Comparison of ENCODE assay signal across 19 mouse cellular contexts in the genomic region with DNA sequence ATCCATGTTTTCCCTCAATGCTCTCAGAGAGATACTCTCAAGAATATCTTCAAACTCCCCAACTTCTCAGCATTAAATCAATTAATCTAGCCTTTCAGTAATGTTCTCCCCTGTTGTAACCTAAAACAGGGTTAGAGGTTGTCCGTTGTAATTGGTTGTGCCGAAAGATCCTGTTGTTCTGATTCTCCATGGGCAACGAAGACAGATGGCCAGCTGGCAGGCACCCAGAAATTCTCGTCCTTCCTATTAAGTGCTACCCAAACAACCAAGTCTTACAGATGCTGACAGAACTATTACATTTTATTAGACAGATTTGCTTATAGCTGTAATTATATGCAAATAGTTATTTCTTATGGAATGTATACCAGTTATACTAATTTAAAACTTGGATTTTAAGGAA.
DNase-seq lines count a peak whose midpoint lies in the region; ATAC-seq lines count a peak whose summit lies in the region.
"Had no signal": no experiment of that assay in that cellular context is flagged by ENCODE, and none has a peak within 500 bp of the region (broad histone marks: within the 10 kb centered on the region; RNA-seq: fewer than 3 reads in every experiment).

No protein-coding gene starts in this region.

- H3K27ac ChIP-seq in forebrain, embryonic 14.5 days (ENCODE audit: low read depth, low read length) = no peak overlapping the region
- H3K27ac ChIP-seq in forebrain, embryonic 10.5 days = no peak overlapping the region
- H3K27ac ChIP-seq in kidney, embryonic 14.5 days (ENCODE audit: low read depth, low read length) = no peak overlapping the region
- no peak overlapping the region for H3K27ac ChIP-seq in midbrain, embryonic 14.5 days (replicated peaks; ENCODE audit: low read depth, low read length)
- H3K27ac ChIP-seq in midbrain, embryonic 15.5 days = no peak overlapping the region
- H3K27ac ChIP-seq: embryonic facial prominence, embryonic 12.5 days; stomach, postnatal 0 days had no signal

- H3K27me3 ChIP-seq in forebrain, embryonic 14.5 days (replicated peaks; ENCODE audit: control insufficient read depth, insufficient read depth, low read length) = no peaks in the 10 kb centered on the region
- no peaks in the 10 kb centered on the region for H3K27me3 ChIP-seq in forebrain, embryonic 10.5 days (ENCODE audit: poor library complexity, severe bottlenecking)
- H3K27me3 ChIP-seq in kidney, embryonic 14.5 days (ENCODE audit: control insufficient read depth, insufficient read depth, low read length) = no peaks in the 10 kb centered on the region
- no peaks in the 10 kb centered on the region for H3K27me3 ChIP-seq in midbrain, embryonic 14.5 days (ENCODE audit: control insufficient read depth, insufficient read depth, low read length)
- no peaks in the 10 kb centered on the region for H3K27me3 ChIP-seq in midbrain, embryonic 15.5 days (replicated peaks)
- H3K27me3 ChIP-seq: embryonic facial prominence, embryonic 12.5 days; heart, embryonic 12.5 days; Patski had no signal

- no peak overlapping the region for H3K4me2 ChIP-seq in forebrain, embryonic 14.5 days (ENCODE audit: low read length)
- no peak overlapping the region for H3K4me2 ChIP-seq in kidney, embryonic 14.5 days (replicated peaks; ENCODE audit: low read depth, low read length)
- no peak overlapping the region for H3K4me2 ChIP-seq in midbrain, embryonic 14.5 days (ENCODE audit: low read length)
- no peak overlapping the region for H3K4me2 ChIP-seq in midbrain, embryonic 15.5 days
- H3K4me2 ChIP-seq: embryonic facial prominence, embryonic 12.5 days; heart, embryonic 12.5 days; midbrain, embryonic 11.5 days had no signal

- H3K36me3 ChIP-seq in forebrain, embryonic 14.5 days (ENCODE audit: control insufficient read depth, insufficient read depth, low read length) = no peaks in the 10 kb centered on the region
- no peaks in the 10 kb centered on the region for H3K36me3 ChIP-seq in forebrain, embryonic 10.5 days (replicated peaks)
- no peaks in the 10 kb centered on the region for H3K36me3 ChIP-seq in kidney, embryonic 14.5 days (ENCODE audit: control insufficient read depth, insufficient read depth, low read length)
- no peaks in the 10 kb centered on the region for H3K36me3 ChIP-seq in midbrain, embryonic 14.5 days (ENCODE audit: control insufficient read depth, insufficient read depth, low read length)
- no peaks in the 10 kb centered on the region for H3K36me3 ChIP-seq in midbrain, embryonic 15.5 days (replicated peaks)
- H3K36me3 ChIP-seq: embryonic facial prominence, embryonic 12.5 days; heart, embryonic 12.5 days had no signal

- H3K4me1 ChIP-seq in forebrain, embryonic 14.5 days (ENCODE audit: control insufficient read depth, insufficient read depth, low read length) = peaks cover 10% of the 10 kb centered on the region; the same call in 1 of the 2 replicates
- peaks cover 8% of the 10 kb centered on the region for H3K4me1 ChIP-seq in forebrain, embryonic 10.5 days
- no peaks in the 10 kb centered on the region for H3K4me1 ChIP-seq in kidney, embryonic 14.5 days (ENCODE audit: control insufficient read depth, insufficient read depth, low read length)
- peaks cover 11% of the 10 kb centered on the region for H3K4me1 ChIP-seq in midbrain, embryonic 14.5 days (ENCODE audit: control insufficient read depth, insufficient read depth, low read length)
- H3K4me1 ChIP-seq in midbrain, embryonic 15.5 days = peaks cover 6% of the 10 kb centered on the region
- H3K4me1 ChIP-seq: embryonic facial prominence, embryonic 12.5 days; heart, embryonic 12.5 days had no signal

- 26% methylated on average over 4 of the region's 4 CpGs for WGBS in forebrain, embryonic 14.5 days
- 89% methylated on average over 4 of the region's 4 CpGs for WGBS in forebrain, embryonic 10.5 days
- 61% methylated on average over 4 of the region's 4 CpGs for WGBS in kidney, embryonic 14.5 days
- WGBS in midbrain, embryonic 14.5 days = 39% methylated on average over 4 of the region's 4 CpGs
- WGBS in midbrain, embryonic 15.5 days = 34% methylated on average over 4 of the region's 4 CpGs

- 0 out of 2 replicates have a peak, but pooled peaks have one; percentile 21 for ATAC-seq in forebrain, embryonic 14.5 days
- ATAC-seq in kidney, embryonic 14.5 days (ENCODE audit: low FRiP score, low TSS enrichment) = no peak
- ATAC-seq in midbrain, embryonic 14.5 days (ENCODE audit: low FRiP score, low TSS enrichment) = no peak
- ATAC-seq in midbrain, embryonic 15.5 days (replicated peaks) = no peak
- ATAC-seq: liver, postnatal 0 days; Patski had no signal

- H3K4me3 ChIP-seq in forebrain, embryonic 14.5 days (ENCODE audit: low read depth, low read length) = no peak overlapping the region
- no peak overlapping the region for H3K4me3 ChIP-seq in forebrain, embryonic 10.5 days
- H3K4me3 ChIP-seq in kidney, embryonic 14.5 days (ENCODE audit: low read length) = no peak overlapping the region
- no peak overlapping the region for H3K4me3 ChIP-seq in midbrain, embryonic 14.5 days (replicated peaks; ENCODE audit: low read depth, low read length)
- H3K4me3 ChIP-seq in midbrain, embryonic 15.5 days = no peak overlapping the region
- H3K4me3 ChIP-seq: embryonic facial prominence, embryonic 12.5 days; heart, embryonic 12.5 days; myocyte had no signal

- H3K9me3 ChIP-seq in forebrain, embryonic 14.5 days (replicated peaks; ENCODE audit: control insufficient read depth, low read length) = no peaks in the 10 kb centered on the region
- H3K9me3 ChIP-seq in forebrain, embryonic 10.5 days = no peaks in the 10 kb centered on the region
- H3K9me3 ChIP-seq in kidney, embryonic 14.5 days (ENCODE audit: control insufficient read depth, low read length) = no peaks in the 10 kb centered on the region
- no peaks in the 10 kb centered on the region for H3K9me3 ChIP-seq in midbrain, embryonic 14.5 days (ENCODE audit: control insufficient read depth, low read length)
- H3K9me3 ChIP-seq in midbrain, embryonic 15.5 days = no peaks in the 10 kb centered on the region
- H3K9me3 ChIP-seq: embryonic facial prominence, embryonic 12.5 days; heart, embryonic 12.5 days had no signal

- DNase-seq in adrenal gland, postnatal 10 days = peak; percentile 11
- no peak for DNase-seq in adrenal gland, adult 18-20 months (ENCODE audit: low spot score in 2 of 2)
- peak; percentile 72 for DNase-seq in forebrain, embryonic 14.5 days (ENCODE audit: low spot score)
- DNase-seq in forebrain, embryonic 10.5 days (ENCODE audit: extremely low spot score, low spot score) = no peak
- DNase-seq in kidney, postnatal 4 days = peak; percentile 9 to 17
- peak; percentile 53 for DNase-seq in midbrain, embryonic 14.5 days
- DNase-seq: adrenal gland, postnatal 36 days; cerebellum, adult 8-10 months; heart, postnatal 14 days; kidney, adult 18-20 months; liver, postnatal 0 days had no signal

- H3K9ac ChIP-seq in forebrain, embryonic 14.5 days (ENCODE audit: low read length) = no peak overlapping the region
- H3K9ac ChIP-seq in kidney, embryonic 14.5 days (ENCODE audit: low read depth, low read length) = no peak overlapping the region
- H3K9ac ChIP-seq in midbrain, embryonic 14.5 days (replicated peaks; ENCODE audit: low read length) = no peak overlapping the region
- H3K9ac ChIP-seq in midbrain, embryonic 15.5 days = no peak overlapping the region
- H3K9ac ChIP-seq: embryonic facial prominence, embryonic 12.5 days; heart, embryonic 12.5 days; liver, postnatal 0 days had no signal

Comparison
In these comparisons a context has a peak if more than half of its experiments do, and no peak if none do; other contexts are left out.
1. DNase-seq: peak in adrenal gland, postnatal 10 days (single experiment), forebrain, embryonic 14.5 days (single experiment), kidney, postnatal 4 days (2 of 2) and midbrain, embryonic 14.5 days (single experiment); none in adrenal gland, adult 18-20 months (0 of 2) and forebrain, embryonic 10.5 days (single experiment).